ENCODE assay signal across 9 mouse cellular contexts in the genomic region with DNA sequence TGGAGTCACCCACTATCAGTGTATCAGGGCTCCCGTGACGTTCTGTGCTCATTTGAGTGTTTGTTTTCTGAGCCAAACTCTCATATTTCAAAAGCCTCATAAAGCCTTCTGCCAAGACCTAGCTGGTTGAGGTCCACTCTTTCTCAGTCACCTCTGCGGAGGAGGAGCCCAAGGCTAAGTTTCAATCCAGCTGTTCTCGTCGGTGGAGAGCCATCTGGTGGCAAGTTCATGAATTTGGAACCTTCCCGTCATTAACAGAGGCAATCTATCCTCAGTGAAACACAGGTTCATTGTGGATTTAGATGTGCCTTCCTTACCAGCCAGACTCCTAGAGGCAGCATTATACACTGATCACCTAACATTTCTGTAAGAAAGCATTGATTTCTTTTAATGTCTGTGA. TPM values are rescaled to one million over a fixed set of nuclear protein-coding genes. Genes with fewer than 3 reads are reported as not detected.
A peak's percentile ranks its signal among the peaks of the same experiment; 100 is the strongest.
DNase-seq lines count a peak whose midpoint lies in the region; ATAC-seq and TF ChIP-seq lines count a peak whose summit lies in the region.
"Had no signal": no experiment of that assay in that cellular context is flagged by ENCODE, and none has a peak within 500 bp of the region (broad histone marks: within the 10 kb centered on the region; RNA-seq: fewer than 3 reads in every experiment).

No protein-coding gene starts in this region.

- TF ChIP-seq CTCF in MEL (IDR thresholded peaks at IDR 0.05 in 2 of 3, conservative IDR thresholded peaks at IDR 0.05 in 1 of 3; ENCODE audit: control insufficient read depth in 1 of 3, insufficient read depth in 1 of 3, low read depth in 2 of 3, low read length in 3 of 3, poor library complexity in 1 of 3, severe bottlenecking in 1 of 3) = peak in 1 of 3 experiments; percentile 5; a peak in 1 of 6 replicates
- TF ChIP-seq CTCF in stomach, postnatal 0 days (IDR thresholded peaks at IDR 0.05; ENCODE audit: low read depth) = peak; percentile 83

- H3K79me2 ChIP-seq in MEL (ENCODE audit: control insufficient read depth, insufficient read depth, low read length, poor library complexity) = no peaks in the 10 kb centered on the region

- H3K4me1 ChIP-seq in MEL (ENCODE audit: control insufficient read depth in 1 of 2, insufficient read depth in 2 of 2, low read length in 2 of 2) = no peaks in the 10 kb centered on the region
- H3K4me1 ChIP-seq in embryonic facial prominence, embryonic 11.5 days (ENCODE audit: control insufficient read depth, insufficient read depth, low read length) = no peaks in the 10 kb centered on the region
- no peaks in the 10 kb centered on the region for H3K4me1 ChIP-seq in stomach, postnatal 0 days (replicated peaks; ENCODE audit: control insufficient read depth, insufficient read depth)

- 0 out of 2 replicates have a peak, but pooled peaks have one; percentile 29 for ATAC-seq in embryonic facial prominence, embryonic 11.5 days (replicated peaks; ENCODE audit: insufficient number of reproducible peaks, low FRiP score, low TSS enrichment, low read depth)
- ATAC-seq in stomach, postnatal 0 days (ENCODE audit: low FRiP score, low TSS enrichment) = no peak

- no peaks in the 10 kb centered on the region for H3K9me3 ChIP-seq in MEL (replicated peaks; ENCODE audit: insufficient read depth, low read length)
- no peaks in the 10 kb centered on the region for H3K9me3 ChIP-seq in embryonic facial prominence, embryonic 11.5 days (replicated peaks; ENCODE audit: control insufficient read depth, low read length)
- no peaks in the 10 kb centered on the region for H3K9me3 ChIP-seq in stomach, postnatal 0 days (ENCODE audit: control insufficient read depth, low read length)
- H3K9me3 ChIP-seq: G1E had no signal

- 19% methylated on average over 6 of the region's 6 CpGs for WGBS in embryonic facial prominence, embryonic 11.5 days
- 8% methylated on average over 6 of the region's 6 CpGs for WGBS in stomach, postnatal 0 days

- peak; percentile 5 for DNase-seq in heart, adult 8-10 months (ENCODE audit: low spot score)
- DNase-seq in heart, postnatal 25 days (ENCODE audit: low spot score) = no peak
- DNase-seq in MEL (ENCODE audit: low read depth, low spot score) = peak; percentile 4
- peak; percentile 64 for DNase-seq in embryonic facial prominence, embryonic 11.5 days (ENCODE audit: low spot score)
- peak; percentile 56 for DNase-seq in kidney, adult 18-20 months
- DNase-seq in lung, postnatal 10 days = peak; percentile 61
- DNase-seq in stomach, postnatal 0 days (ENCODE audit: low spot score) = peak; percentile 57
- no peak for DNase-seq in thymus, postnatal 25 days

- H3K4me2 ChIP-seq in embryonic facial prominence, embryonic 11.5 days (ENCODE audit: low read depth, low read length) = no peak overlapping the region
- no peak overlapping the region for H3K4me2 ChIP-seq in stomach, postnatal 0 days (replicated peaks; ENCODE audit: low read depth)

- no peaks in the 10 kb centered on the region for H3K27me3 ChIP-seq in MEL (ENCODE audit: control insufficient read depth in 1 of 2, insufficient read depth in 2 of 2, low read length in 2 of 2)
- H3K27me3 ChIP-seq in embryonic facial prominence, embryonic 11.5 days (ENCODE audit: control insufficient read depth, insufficient read depth, low read length) = no peaks in the 10 kb centered on the region
- no peaks in the 10 kb centered on the region for H3K27me3 ChIP-seq in stomach, postnatal 0 days (ENCODE audit: control insufficient read depth, insufficient read depth, low read length)

- H3K36me3 ChIP-seq in MEL (ENCODE audit: control insufficient read depth in 1 of 2, insufficient read depth in 2 of 2, low read length in 2 of 2) = no peaks in the 10 kb centered on the region
- no peaks in the 10 kb centered on the region for H3K36me3 ChIP-seq in embryonic facial prominence, embryonic 11.5 days (replicated peaks; ENCODE audit: control insufficient read depth, insufficient read depth, low read depth, low read length)
- H3K36me3 ChIP-seq in stomach, postnatal 0 days (ENCODE audit: control insufficient read depth, insufficient read depth, low read length) = no peaks in the 10 kb centered on the region
- H3K36me3 ChIP-seq: G1E had no signal

- no peak for TF ChIP-seq EP300 in MEL (IDR thresholded peaks at IDR 0.05; ENCODE audit: low read depth in 1 of 2, low read length in 2 of 2)
- no peak for TF ChIP-seq EP300 in stomach, postnatal 0 days (optimal IDR thresholded peaks at IDR 0.05)

- H3K27ac ChIP-seq in MEL (ENCODE audit: control insufficient read depth, low read depth, low read length) = no peak overlapping the region
- no peak overlapping the region for H3K27ac ChIP-seq in embryonic facial prominence, embryonic 11.5 days (replicated peaks; ENCODE audit: low read depth, low read length)
- H3K27ac ChIP-seq in stomach, postnatal 0 days (replicated peaks) = no peak overlapping the region

- no peak overlapping the region for H3K4me3 ChIP-seq in MEL (ENCODE audit: control insufficient read depth in 1 of 2, insufficient read depth in 1 of 2, low read depth in 2 of 2, low read length in 2 of 2)
- no peak overlapping the region for H3K4me3 ChIP-seq in embryonic facial prominence, embryonic 11.5 days (ENCODE audit: low read depth, low read length)
- H3K4me3 ChIP-seq in stomach, postnatal 0 days (ENCODE audit: low read depth, low read length) = no peak overlapping the region

- no peak for TF ChIP-seq POLR2A in MEL (IDR thresholded peaks at IDR 0.05; ENCODE audit: control insufficient read depth in 1 of 2, insufficient read depth in 1 of 2, low read depth in 1 of 2, low read length in 2 of 2, poor library complexity in 1 of 2)

- TF ChIP-seq RAD21 in MEL (IDR thresholded peaks at IDR 0.05; ENCODE audit: low read depth, low read length) = no peak

- intact Hi-C loops in heart, postnatal 25 days (cut with DNase I) = loop anchor here (5.0 to 10.0 kb wide), 2 partner anchors 129 to 392 kb away; no protein-coding TSS in a partner anchor

- no peak overlapping the region for H3K9ac ChIP-seq in MEL (ENCODE audit: control insufficient read depth, low read depth, low read length, poor library complexity, severe bottlenecking)
- H3K9ac ChIP-seq in embryonic facial prominence, embryonic 11.5 days (replicated peaks; ENCODE audit: low read length) = no peak overlapping the region
- H3K9ac ChIP-seq in stomach, postnatal 0 days (ENCODE audit: low read length) = no peak overlapping the region

TF ChIP-seq in MEL, 35 proteins besides CTCF, POLR2A, EP300 and RAD21:
- TF ChIP-seq TBP (IDR thresholded peaks at IDR 0.05; ENCODE audit: low read depth, low read length) (no peak), JUND (IDR thresholded peaks at IDR 0.05; ENCODE audit: low read depth, low read length) (no peak), RCOR1 (IDR thresholded peaks at IDR 0.05; ENCODE audit: low read depth, low read length) (no peak), SMC3 (IDR thresholded peaks at IDR 0.05; ENCODE audit: low read depth, low read length) (no peak), ZNF384 (IDR thresholded peaks at IDR 0.05; ENCODE audit: low read depth, low read length) (no peak), MXI1 (IDR thresholded peaks at IDR 0.05; ENCODE audit: low read depth, low read length) (no peak), SIN3A (IDR thresholded peaks at IDR 0.05; ENCODE audit: low read length) (no peak), CHD2 (IDR thresholded peaks at IDR 0.05; ENCODE audit: low read length) (no peak), ETS1 (IDR thresholded peaks at IDR 0.05; ENCODE audit: low read depth, low read length) (no peak), E2F4 (IDR thresholded peaks at IDR 0.05; ENCODE audit: borderline replicate concordance, low read depth, low read length) (no peak), NRF1 (IDR thresholded peaks at IDR 0.05; ENCODE audit: insufficient read depth, low read depth, low read length, poor library complexity, severe bottlenecking) (no peak), POLR2AphosphoS2 (IDR thresholded peaks at IDR 0.05; ENCODE audit: low read length) (no peak), MAX (IDR thresholded peaks at IDR 0.05; ENCODE audit: low read length) (no peak), TAL1 (IDR thresholded peaks at IDR 0.05; ENCODE audit: low read length) (no peak), MAZ (IDR thresholded peaks at IDR 0.05; ENCODE audit: low read depth, low read length) (no peak), BHLHE40 (IDR thresholded peaks at IDR 0.05; ENCODE audit: borderline replicate concordance, low read depth, low read length) (no peak), MEF2A (IDR thresholded peaks at IDR 0.05; ENCODE audit: extremely low read depth, insufficient replicate concordance, low read depth, low read length, poor library complexity, severe bottlenecking) (no peak), ELF1 (IDR thresholded peaks at IDR 0.05; ENCODE audit: low read depth, low read length) (no peak)

RNA-seq across cellular contexts. Expression of a gene that starts 47.2 kb away (rescaled TPM):
- 1 to 10 TPM; 1.8 to 2.3 (median 2.3) TPM for total RNA-seq in heart, adult 8-10 months (2022)
- total RNA-seq in heart, postnatal 25 days (2021) = 1 to 10 TPM; 1.7 to 1.8 TPM
- not detected in 2 replicates for total RNA-seq in MEL (2012; rRNA removed)
- not detected for polyA plus RNA-seq in MEL (2012; ENCODE audit: insufficient read depth in 1 of 2, insufficient read length in 2 of 2, low read depth in 1 of 2, low replicate concordance in 2 of 2, missing spikeins in 1 of 2)
- 2.8 and 3.6 TPM in 2 replicates for polyA plus RNA-seq in embryonic facial prominence, embryonic 11.5 days (2014; fragmentation: Nextera tagmentation; extraction: Ambion mirVana)
- polyA plus RNA-seq in stomach, postnatal 0 days (2015; fragmentation: Nextera tagmentation; extraction: Ambion mirVana) = 4.8 and 5.1 TPM in 2 replicates
- polyA plus RNA-seq: G1E had no signal

Comparison
In these comparisons a context has a peak if more than half of its experiments do, and no peak if none do; other contexts are left out.
1. DNase-seq: peak in heart, adult 8-10 months (single experiment), MEL (single experiment), embryonic facial prominence, embryonic 11.5 days (single experiment), kidney, adult 18-20 months (single experiment), lung, postnatal 10 days (single experiment) and stomach, postnatal 0 days (single experiment); none in heart, postnatal 25 days (single experiment) and thymus, postnatal 25 days (single experiment).